Mouse (Mus musculus): ENCODE results near the gene Hcar2.

Gene Hcar2

DNA sequence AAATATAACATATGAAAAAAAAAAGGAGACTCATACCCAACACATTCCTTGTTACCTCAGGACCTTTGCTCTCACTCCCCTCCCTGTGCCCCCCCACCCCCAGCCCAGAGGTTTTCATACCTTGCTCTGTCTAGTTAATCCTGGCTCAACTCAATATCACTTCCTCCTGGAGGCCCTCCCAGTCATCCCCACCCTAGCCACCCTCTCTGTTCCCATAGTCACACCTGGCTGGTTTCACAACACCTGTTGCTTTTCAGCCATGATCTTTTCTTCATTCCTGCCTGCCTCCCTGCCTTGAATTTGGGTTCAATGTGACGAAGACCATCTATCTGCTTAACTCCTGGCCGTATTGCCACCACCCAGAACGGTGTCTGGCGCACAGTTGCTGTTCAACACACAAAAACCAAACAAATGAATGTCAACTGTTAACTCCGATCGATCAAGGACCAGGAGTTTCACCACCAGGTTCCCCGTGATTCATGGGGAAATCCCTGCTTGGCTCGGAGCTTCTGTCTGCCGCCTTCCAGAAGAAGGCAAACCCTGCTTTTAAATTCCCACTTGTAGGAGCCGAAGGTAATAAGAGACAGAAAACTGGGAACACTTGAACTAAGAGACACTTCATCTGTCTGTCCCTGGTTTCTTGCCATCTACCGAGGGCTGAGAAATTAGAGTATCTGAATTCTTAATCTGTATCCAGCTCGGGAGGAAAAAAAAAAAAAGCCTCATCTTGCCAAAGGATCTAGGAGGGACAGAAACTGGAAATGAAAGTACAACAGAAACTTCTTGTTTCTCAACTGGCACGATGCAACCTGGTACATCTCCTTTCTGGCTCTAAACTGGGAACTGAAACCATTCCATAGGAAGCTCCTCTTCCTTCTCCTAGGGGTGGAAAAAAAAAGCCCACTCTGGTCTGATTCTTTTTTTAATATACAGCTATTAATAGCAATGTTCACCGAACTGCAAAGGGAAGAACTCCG is 2.6 kb downstream of the Hcar2 start:
- no peak for DNase-seq

DNA sequence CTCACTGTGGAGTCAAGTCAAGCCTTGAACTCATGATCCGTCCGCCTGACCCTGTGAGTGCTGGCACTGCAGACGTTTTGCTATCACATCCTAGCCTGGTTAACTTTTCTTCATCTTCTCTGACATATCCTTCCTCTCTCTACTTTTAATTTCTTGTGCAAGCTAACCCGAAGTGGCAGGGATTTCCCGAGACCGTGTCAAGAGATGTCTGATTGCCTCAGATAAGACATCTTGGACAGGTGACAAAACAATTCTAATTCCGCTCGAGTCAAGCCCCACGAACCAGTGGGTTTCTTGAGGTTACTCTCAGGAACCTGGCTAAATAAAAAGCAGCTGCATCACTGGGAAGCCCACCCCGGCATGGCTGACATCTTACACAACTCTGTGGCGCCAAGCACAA is 6.5 kb downstream of the Hcar2 start:
- no peak for DNase-seq

DNA sequence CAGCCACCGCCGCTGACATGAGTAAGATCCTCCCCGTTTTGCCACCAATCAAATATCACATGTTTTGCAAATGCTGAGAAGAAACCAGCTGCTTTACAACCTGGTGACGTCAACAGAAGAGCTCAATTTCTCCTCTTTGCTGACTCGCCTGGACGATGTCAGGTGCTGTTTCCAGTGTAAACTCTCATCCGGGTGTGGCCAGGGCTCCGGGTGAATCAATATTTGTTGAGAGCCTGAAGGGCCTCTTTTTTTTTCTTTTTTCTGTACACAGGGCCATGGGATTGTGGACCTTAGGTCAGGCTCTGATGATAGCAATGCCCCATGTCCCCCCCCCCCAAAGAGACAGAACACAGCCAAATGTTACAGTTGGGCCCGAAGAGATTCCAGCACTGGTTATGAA is 10.8 kb downstream of the Hcar2 start:
- DNase-seq = no peak

DNA sequence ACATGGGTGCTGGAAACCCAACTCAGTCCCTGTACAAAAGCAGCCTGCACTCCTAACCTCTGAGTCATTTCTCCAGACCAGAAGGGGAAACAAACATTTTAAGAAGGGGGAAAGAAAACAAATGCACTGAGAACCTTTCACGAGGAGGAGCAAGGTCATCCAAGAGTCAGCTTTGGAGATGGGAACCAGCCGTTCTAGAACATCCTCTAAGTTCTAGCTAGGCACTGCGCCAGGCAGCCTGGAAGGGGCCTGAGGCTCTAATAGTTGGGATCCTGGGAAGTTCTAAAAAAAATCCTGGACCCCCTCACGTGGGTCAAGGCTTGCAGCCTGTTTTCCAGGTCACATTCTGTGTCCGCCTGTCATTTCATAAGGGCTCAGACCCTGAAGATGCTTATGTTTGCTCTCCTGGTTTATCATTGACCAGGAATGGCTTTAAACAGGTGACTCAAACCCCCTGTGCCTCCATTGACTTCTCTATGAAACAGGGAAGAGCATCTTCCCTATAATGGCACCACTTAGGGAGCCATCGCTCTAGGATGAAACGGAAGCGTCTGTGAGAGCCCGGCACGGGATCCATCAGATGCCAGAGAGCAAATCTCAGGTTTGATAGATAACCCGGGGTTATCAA is 11.3 kb downstream of the Hcar2 start:
- DNase-seq = no peak

DNA sequence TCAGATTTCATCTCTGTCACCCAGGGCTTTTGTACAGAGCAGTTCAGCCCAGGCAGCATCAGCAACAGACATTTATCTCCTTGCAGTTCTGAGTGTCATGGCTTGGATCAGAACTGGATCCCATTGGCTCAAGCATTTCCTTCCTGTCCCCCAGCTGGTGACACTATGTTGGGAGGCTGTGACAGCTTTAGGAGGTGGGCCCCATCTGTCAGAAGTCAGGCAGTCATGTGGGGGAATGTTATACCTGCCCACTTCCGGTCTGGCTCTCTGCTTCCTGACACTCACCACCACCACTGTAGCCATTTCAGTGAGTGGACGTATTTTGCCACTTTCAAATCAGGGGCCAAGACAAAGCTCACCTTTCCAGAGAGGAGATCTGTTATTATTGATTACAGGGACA is 13.9 kb downstream of the Hcar2 start:
- no peak for DNase-seq

DNA sequence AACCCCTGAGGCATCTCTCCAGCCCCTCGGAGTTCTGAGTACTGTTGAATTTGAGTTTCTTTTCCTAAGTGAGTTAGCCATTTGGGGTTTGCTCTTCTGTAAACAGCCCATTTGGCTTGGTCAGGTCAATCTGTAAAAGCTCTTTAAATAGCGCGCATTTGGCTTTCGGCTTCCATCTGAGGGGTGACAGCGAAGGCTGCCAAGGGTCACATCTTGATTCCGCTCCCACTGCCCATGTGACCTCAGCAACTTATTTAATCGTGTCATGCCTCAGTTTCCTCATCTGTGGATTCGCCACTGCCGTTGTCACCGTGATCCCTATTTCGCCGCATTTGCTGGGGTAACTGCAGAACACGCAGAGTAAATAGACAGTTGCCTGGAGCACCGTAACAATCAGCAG is 21.0 kb downstream of the Hcar2 start:
- DNase-seq = no peak

DNA sequence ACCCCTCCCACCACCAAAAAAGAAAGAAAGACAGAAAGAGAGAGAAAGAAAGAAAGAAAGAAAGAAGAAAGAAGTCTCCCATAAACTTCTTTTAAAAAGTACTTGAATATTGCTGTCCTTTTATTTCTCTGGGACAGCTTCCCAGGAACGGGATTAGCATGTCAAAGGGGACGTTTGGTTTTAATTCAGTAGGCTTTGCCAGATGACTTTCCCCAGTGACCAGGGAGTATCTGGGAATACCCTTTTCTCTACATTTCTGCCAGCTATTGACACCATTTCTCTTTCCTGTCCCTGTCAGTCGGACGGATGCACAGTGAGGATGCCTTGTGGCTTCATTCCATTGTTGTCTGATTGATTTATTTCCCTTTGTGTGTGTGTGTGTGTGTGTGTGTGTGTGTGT is 21.5 kb downstream of the Hcar2 start:
- no peak for DNase-seq

DNA sequence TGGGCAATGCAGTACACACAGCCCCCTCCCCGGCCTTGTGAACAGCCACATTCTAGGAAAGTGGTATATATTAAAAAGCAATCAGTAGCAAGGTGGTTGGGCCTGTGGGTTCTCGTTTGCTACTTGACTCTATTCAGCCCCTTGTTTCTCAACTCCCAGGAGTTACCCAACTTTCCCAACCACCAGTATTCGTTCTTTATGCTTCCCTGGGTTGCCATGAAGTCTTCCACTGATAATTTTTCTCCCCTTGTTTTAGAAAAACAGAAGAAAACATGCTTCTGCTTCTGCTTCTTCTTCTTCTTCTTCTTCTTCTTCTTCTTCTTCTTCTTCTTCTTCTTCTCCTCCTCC is 22.4 kb downstream of the Hcar2 start:
- DNase-seq = no peak

DNA sequence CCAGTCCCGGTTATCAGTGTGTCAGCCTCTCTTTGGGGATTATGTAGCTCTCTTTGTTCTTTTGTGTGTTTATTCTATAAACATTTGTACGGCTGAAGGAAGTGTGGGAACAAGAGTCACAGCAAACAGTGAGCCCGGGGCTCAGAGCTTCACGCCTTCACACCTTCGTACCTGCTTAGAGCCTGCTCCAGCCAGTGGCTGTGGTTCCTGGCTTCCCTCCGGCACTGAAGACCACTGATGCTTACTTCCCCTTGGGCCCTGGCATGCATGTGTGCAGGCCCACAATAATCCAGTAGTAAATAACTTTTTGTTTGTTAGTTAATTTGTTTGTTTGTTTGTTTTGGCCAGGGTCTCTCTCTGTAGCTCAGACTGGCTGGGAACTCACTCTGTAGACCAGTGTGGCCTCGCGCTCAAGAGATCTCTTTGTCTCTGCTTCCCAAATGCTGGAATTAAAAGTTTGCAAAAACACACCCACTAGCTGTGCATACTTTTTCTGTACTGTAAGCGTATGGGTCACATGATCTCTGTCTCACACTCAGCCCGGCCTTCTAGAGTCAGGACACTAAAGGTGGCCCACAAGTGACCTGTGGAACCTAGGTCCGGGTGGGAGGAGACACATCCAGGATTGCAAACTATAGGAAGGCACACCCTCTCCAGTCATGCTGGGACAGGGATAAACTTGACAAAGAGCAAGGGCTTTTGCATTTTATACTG is 22.9 kb downstream of the Hcar2 start:
- no peak for DNase-seq

DNA sequence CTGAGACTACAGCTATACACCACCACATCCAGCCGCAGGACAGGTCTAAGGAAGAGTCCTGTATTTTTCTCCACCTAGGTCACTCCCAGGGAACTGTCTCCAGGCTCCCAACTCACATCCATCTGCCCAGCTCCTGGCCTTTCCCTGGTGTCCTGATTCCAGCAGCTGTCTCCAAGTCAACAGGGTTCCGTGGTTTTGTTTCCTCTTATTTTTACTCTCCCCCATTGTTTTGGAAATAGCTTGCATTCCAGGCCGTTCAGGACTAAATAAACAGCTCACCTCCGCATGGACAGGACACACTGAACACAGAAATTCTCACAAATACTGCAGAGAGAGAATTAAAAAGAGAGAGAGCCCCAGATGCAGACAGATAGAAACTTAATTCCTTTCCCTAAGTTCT is 27.9 kb downstream of the Hcar2 start:
- no peak for DNase-seq

DNA sequence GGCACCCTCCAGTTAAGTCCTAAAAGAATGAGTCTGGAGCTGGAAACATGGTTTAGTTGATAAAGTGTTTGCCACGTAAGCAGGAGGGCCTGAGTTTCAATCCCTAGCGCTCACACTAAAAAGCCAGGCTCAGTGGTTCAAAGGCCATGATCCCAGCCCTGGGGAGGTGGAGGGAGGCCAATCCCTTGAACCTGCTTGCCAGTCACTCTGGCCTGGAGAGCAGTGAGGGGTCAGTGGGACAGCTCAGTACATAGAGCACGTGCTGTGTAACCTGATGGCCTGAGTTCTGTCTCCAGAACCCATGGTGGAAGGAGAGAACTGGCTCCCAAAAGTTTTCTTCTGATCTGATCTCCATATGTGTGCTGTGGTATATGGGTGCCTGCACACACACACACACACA is 30.5 kb downstream of the Hcar2 start:
- DNase-seq = no peak

DNA sequence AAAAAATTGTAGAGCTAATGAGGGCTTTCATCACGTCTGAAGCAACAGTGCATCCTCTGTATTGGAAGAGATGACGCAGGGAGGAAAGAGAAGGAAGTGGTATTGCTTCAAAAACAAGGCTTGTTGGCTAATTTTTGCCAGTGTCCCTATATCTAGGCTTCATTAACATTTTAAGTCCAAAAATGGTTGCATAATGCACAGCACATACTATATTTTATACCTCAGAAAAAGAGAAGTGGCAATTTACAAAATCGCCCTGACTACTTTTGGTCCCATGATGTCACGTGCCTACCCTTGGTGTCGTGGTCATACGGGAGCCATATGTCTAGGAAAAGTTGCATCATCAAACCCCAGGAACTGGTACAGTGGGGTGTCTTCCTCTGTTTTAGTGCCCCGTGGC is 33.0 kb downstream of the Hcar2 start:
- DNase-seq = no peak

DNA sequence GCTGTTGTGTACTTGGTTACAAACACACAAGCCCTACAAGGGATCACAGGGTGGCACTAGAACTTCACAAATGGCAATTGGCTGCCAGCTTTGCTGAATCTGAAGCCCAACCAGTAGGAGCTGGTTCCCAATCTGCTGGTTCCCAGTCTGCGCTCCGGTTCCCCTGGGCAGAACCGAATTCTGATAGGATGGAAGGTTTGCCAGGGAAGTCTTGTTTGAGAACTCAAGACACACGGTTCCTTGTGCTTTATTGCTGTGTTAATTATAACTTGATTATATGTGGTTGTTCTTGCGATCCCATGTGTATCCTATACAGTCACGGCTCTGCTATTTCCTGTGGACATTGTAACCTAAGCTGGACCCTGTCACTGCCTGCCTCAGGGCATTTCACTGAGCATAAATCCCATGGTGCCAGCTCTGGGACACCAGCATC is 37.6 kb downstream of the Hcar2 start:
- no peak for DNase-seq

DNA sequence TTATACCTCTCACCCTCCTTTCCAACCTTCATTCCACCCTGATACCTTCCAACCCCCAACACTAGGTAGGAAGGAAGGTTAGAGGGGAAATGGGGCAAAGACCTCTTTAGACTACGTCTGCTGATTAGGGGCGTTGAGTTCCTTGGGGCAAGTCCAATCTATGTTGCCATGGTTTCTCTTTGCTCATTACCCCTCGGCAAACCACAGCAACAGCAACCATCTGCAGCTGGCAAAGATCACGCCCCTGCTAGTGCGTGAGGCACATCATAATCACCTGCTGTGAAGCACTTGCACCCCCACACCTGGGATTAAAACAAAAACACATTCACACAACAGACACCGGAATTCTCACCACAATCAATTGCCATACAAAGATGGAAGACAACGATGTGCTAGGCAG is 42.6 kb downstream of the Hcar2 start:
- no peak for DNase-seq

DNA sequence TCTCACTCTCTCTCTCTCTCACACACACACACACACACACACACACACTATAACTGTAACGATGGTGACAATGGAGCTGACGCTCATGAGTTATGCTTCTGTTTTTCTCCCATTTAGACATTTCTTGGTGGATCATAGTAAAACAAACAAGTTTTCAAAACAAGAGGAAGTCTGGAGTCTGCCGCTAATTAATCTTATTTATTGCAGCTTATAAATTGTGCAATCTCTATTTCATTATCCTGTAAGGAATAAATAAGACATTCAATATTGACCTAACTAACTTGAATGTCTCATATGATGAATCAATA is 44.1 kb downstream of the Hcar2 start:
- no peak for DNase-seq

DNA sequence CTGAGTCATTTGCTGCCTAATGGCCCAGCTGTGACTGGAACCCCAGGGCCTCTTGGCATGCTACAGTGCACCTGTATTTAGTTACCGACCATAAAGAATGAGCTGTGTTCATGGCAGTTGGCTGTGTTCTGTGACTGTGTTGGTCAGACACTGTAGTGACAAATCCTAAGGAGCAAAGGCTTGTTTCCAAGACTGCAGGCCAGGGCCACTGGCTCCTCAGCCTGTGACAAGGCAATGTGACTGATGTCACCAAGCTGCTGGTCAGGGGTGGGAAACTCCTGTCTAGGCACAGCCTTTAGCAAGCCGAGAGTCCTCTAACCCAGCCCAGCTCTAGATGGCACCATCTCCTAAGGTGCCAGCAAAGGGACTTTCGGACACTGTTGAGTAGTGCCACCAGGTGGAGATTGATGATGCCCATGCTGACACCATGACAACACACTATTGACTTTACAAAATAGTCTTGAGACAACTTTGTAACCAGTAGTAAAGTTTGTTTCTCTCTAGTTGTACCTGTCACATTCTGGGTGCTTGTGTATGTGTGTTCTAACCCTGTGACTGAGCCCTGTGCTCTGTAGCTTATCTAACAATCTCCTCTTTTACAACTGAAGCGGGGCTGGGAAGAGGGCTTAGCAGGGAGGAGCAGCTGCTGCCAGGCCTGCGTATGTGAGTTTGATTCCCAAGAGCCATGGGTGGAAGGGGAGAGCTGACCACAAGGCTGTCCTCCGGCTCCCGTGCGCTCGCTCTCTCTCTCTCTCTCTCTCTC is 44.6 kb downstream of the Hcar2 start:
- DNase-seq = no peak

DNA sequence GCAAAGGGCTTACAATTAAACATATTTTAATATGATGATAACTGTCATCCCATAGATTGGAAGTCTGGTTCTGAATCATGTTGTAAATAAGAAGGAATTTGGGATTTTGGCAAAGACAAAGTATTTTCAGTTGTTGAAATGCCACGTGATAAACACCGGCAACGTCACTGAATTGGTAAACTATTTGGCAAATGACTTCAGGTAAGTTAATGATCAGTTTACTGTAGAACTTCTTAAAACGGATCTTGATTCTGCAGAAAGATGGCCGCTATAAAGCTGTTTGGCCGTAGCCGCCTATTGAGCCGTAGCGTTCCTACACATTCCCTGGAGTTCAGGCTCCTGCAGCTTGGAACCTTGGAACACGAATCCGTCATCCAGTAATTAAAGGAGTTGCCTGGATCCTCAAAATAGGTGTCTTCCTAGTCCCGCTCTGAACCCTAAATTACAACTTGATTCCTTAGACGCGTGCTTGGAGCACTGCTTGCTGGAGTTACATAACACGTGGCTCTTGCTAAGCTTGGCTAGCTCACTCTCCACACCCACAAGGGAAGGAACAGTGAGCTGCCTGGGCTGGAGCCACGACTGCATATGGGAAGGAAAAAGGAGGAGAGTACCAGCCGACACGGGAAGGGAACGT is 46.2 kb downstream of the Hcar2 start:
- no peak for DNase-seq

DNA sequence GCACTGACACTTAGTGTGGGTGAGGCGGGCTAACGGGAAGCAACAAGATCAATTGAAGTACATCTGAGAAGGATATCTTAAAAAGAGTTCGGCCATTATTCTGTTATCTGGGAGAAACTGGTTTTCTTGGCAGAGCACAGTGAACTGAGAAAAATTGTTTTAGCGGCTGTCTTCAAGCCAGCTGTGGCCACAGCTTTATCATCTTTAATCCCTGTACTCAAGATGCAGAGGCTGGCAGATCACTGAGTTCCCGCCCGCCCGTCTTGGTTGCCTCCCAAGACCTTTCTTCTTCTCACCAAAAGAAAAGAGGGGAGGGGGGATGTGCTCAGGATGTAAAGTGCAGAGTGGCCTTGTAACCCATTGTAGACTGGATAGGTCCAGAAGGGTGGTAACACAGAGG is 48.4 kb downstream of the Hcar2 start:
- DNase-seq = no peak

All from cerebellum, adult 18-20 months (tissue).